Mouse (Mus musculus): ENCODE measurements at regions not wholly inside any gene's neighbourhood (a gene's known extent, or its start where the extent isn't known, plus 50 kb on each side); places are given as distances from the start of the nearest gene placed in this dataset.

DNA sequence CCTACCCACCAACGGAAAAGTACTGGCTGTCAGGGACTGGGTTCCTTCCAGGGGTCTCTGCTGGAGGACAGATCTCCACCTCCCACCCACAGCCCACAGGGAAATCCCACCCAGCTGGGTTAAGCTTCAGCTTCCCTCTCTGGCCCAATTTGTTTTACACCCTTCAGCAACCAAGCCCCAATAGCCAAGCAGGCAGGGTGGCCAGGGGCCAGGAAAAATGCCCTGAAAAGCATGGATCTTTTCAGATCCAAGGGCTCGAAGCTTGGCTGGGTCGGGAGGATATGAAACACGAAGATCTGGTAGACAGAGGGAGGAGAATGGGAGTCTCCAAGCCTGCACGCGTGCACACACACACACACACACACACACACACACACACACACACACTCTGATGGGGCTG lies 302.4 kb downstream of the Sox9 start:
- no peak for TF ChIP-seq CTCF (conservative IDR thresholded peaks at IDR 0.05; ENCODE audit: insufficient read depth, insufficient read length, low read depth, low read length)
- TF ChIP-seq POLR2A (IDR thresholded peaks at IDR 0.05; ENCODE audit: low read depth, low read length), result no peak

Data from kidney, adult 2 months (tissue).